Mouse (Mus musculus): ENCODE measurements at regions not wholly inside any gene's neighbourhood (a gene's known extent, or its start where the extent isn't known, plus 50 kb on each side); places are given as distances from the start of the nearest gene placed in this dataset.

DNA sequence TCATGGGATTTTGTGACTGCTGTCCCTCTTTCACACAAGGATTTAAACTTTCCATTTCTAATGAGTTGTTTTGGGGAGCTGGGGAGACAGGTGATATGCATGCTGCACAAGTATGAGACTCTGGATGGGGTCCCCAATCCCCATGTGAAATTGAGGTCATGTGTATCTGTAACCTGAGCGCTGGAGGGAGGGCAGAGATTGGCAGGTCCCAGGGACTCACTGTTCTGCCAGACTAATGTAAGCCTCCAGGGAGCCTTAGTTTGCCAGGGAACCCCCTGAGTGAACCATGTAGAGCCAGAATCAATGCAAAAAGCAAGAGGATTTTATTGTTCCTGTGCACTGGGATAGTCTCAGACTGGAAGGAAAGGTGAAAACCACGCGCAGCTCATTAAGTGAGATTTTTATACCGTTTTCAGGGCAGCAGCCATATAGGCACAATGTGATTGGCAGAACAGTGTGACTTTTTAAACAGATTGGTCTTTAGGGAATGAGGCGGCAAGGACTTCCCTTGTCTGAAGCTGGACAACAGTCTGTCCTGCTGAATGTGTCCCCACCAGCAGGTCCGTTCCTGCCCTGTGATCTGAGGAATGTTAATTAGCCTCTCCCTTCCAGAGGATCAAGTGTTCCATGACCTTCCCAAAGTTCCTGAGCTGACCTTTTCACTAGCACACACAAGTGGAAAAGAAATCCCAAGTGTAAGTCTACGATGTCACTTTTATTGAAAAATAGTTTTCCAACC lies 59.9 kb upstream of the Oxgr1 start:
- no peaks in the 10 kb centered on the region for H3K9me3 ChIP-seq
- no peak overlapping the region for H3K4me3 ChIP-seq
- 29% methylated on average over 7 of the region's 7 CpGs for WGBS
- no peaks in the 10 kb centered on the region for H3K27me3 ChIP-seq
- H3K4me1 ChIP-seq = peaks cover 4% of the 10 kb centered on the region; the same call in 1 of the 2 replicates
- no peaks in the 10 kb centered on the region for H3K36me3 ChIP-seq
- no peak overlapping the region for H3K27ac ChIP-seq (replicated peaks)
- ATAC-seq (replicated peaks) = no peak
- H3K4me2 ChIP-seq (replicated peaks) = no peak overlapping the region
- H3K9ac ChIP-seq (replicated peaks) = no peak overlapping the region

DNA sequence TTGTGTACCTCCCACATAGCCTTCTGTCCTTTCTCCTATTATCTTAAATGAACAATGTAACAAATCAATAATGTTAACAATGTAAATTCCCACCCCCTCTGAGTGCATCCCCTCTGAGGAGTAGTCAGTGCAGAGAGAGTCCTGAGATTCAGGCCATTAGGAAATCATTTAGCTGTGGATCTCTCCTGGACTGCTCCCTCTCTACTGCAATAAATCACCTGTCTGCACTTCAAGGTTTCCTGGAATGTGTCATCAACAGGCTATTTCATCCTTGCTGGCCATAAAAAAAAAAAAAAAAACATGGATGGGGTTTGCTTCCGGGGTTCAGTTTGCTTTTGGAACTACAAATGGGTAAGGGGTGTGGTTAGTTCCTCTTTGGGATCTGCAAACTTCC lies 60.5 kb upstream of the Oxgr1 start:
- Histone ChIP-seq H3K27me3 (no peaks in the 10 kb centered on the region), H3K27ac (replicated peaks) (no peak overlapping the region), H3K9ac (replicated peaks) (no peak overlapping the region), H3K4me2 (replicated peaks) (no peak overlapping the region), H3K9me3 (no peaks in the 10 kb centered on the region), H3K36me3 (no peaks in the 10 kb centered on the region), H3K4me3 (no peak overlapping the region), H3K4me1 (peaks cover 4% of the 10 kb centered on the region; the same call in 1 of the 2 replicates)
- WGBS = 64% methylated on average over 1 of the region's 1 CpGs
- no peak for ATAC-seq (replicated peaks)

DNA sequence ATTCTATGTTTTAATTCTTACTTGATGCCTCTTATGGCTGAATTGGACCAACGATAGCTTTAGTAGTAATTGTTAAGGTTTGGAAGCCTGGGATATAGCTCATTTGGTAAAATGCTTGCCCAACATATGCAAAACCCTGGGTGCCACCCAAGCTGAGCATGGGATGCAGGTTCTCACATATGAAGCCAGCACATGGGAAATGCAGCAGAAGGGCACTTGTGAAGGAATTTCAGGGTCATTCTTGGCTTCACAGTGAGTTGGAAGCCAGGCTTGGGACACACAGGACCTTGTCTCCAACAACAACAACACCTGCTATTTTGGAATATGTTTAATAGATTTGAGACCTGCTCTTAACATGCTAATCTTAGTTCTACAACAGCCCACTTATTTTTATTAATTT lies 67.6 kb upstream of the Oxgr1 start:
- H3K4me2 ChIP-seq (replicated peaks) = no peak overlapping the region
- no peak for ATAC-seq (replicated peaks)
- H3K27ac ChIP-seq (replicated peaks) = no peak overlapping the region
- H3K4me1 ChIP-seq = no peaks in the 10 kb centered on the region
- no peaks in the 10 kb centered on the region for H3K27me3 ChIP-seq
- WGBS = 83% methylated on average over 1 of the region's 1 CpGs
- H3K9ac ChIP-seq (replicated peaks) = no peak overlapping the region
- no peak overlapping the region for H3K4me3 ChIP-seq
- H3K36me3 ChIP-seq = no peaks in the 10 kb centered on the region
- H3K9me3 ChIP-seq = no peaks in the 10 kb centered on the region

DNA sequence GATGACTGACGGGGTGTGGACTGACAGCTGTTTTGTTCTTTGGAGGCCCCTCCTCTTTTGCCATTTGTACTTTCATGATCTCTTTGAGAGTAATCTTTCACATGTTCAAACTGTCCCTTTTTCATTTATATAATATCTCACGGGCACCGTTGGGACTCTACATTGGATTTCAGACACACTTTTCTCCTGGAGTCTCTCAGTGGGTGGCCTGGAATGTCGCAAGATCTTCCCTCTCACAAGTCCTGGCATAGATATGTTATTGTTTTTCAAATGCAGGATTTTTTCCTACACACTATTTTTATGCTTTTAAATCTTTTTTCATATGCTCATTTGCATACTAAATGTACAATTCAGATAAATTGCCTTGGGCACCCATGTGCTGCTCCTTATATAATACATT lies 71.1 kb upstream of the Oxgr1 start:
- H3K9ac ChIP-seq (replicated peaks) = no peak overlapping the region
- H3K27ac ChIP-seq (replicated peaks) = no peak overlapping the region
- H3K27me3 ChIP-seq = no peaks in the 10 kb centered on the region
- 83% methylated on average over 4 of the region's 4 CpGs for WGBS
- no peaks in the 10 kb centered on the region for H3K36me3 ChIP-seq
- no peak for ATAC-seq (replicated peaks)
- H3K4me3 ChIP-seq = no peak overlapping the region
- H3K9me3 ChIP-seq = no peaks in the 10 kb centered on the region
- H3K4me1 ChIP-seq = no peaks in the 10 kb centered on the region
- H3K4me2 ChIP-seq (replicated peaks) = no peak overlapping the region

- Histone ChIP-seq H3K9ac (replicated peaks) (no peak overlapping the region), H3K4me1 (no peaks in the 10 kb centered on the region), H3K4me3 (no peak overlapping the region), H3K27ac (replicated peaks) (no peak overlapping the region), H3K4me2 (replicated peaks) (no peak overlapping the region), H3K27me3 (no peaks in the 10 kb centered on the region), H3K36me3 (no peaks in the 10 kb centered on the region), H3K9me3 (no peaks in the 10 kb centered on the region)
- WGBS = 92% methylated on average over 7 of the region's 7 CpGs
- no peak for ATAC-seq (replicated peaks)
Measured at GRCm38 (mm10) chr14:120118582-120118981, 76.3 kb upstream of the Oxgr1 start.

GRCm38 (mm10) chr14:120119094-120119501 lies 76.9 kb upstream of the Oxgr1 start:
- Histone ChIP-seq H3K4me2 (replicated peaks) (no peak overlapping the region), H3K36me3 (no peaks in the 10 kb centered on the region), H3K4me3 (no peak overlapping the region), H3K27ac (replicated peaks) (no peak overlapping the region), H3K9me3 (no peaks in the 10 kb centered on the region), H3K27me3 (no peaks in the 10 kb centered on the region), H3K9ac (replicated peaks) (no peak overlapping the region), H3K4me1 (no peaks in the 10 kb centered on the region)
- 81% methylated on average over 5 of the region's 5 CpGs for WGBS
- no peak for ATAC-seq (replicated peaks)

DNA sequence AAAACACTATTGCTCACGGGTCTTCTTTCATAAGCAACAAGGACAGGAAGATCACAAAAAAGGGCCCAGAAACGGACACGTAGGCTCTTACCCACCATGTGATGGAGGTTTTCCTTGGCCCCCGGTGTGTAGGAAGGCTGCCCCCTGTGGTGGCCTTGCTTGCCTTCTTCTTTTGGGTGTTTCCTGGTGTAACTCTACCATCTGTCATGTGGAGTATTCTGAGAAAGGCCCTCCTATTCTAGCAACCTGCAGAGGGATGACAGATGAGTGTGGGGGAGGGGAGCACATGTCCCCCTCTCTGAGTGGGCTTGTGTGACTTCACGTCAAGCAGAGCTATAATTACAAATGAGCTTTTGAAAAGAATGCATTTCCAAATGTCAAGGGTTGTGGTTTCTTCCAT lies 77.3 kb upstream of the Oxgr1 start:
- H3K4me1 ChIP-seq = no peaks in the 10 kb centered on the region
- 67% methylated on average over 5 of the region's 5 CpGs for WGBS
- H3K27me3 ChIP-seq = no peaks in the 10 kb centered on the region
- H3K9ac ChIP-seq (replicated peaks) = no peak overlapping the region
- no peak overlapping the region for H3K27ac ChIP-seq (replicated peaks)
- no peak overlapping the region for H3K4me3 ChIP-seq
- no peak overlapping the region for H3K4me2 ChIP-seq (replicated peaks)
- ATAC-seq (replicated peaks) = no peak
- no peaks in the 10 kb centered on the region for H3K36me3 ChIP-seq
- H3K9me3 ChIP-seq = no peaks in the 10 kb centered on the region

GRCm38 (mm10) chr14:120120261-120120660 lies 78.0 kb upstream of the Oxgr1 start:
- Histone ChIP-seq H3K9me3 (0 out of 2 replicates have a peak, but pooled peaks cover 2% of the 10 kb centered on the region), H3K4me3 (no peak overlapping the region), H3K9ac (replicated peaks) (no peak overlapping the region), H3K4me2 (replicated peaks) (no peak overlapping the region), H3K4me1 (no peaks in the 10 kb centered on the region), H3K27ac (replicated peaks) (no peak overlapping the region), H3K27me3 (no peaks in the 10 kb centered on the region), H3K36me3 (no peaks in the 10 kb centered on the region)
- 86% methylated on average over 5 of the region's 5 CpGs for WGBS
- no peak for ATAC-seq (replicated peaks)

GRCm38 (mm10) chr14:120125315-120125714 lies 83.1 kb upstream of the Oxgr1 start:
- Histone ChIP-seq H3K36me3 (no peaks in the 10 kb centered on the region), H3K4me1 (no peaks in the 10 kb centered on the region), H3K4me3 (no peak overlapping the region), H3K9ac (replicated peaks) (no peak overlapping the region), H3K4me2 (replicated peaks) (no peak overlapping the region), H3K27me3 (no peaks in the 10 kb centered on the region), H3K27ac (replicated peaks) (no peak overlapping the region), H3K9me3 (0 out of 2 replicates have a peak, but pooled peaks cover 3% of the 10 kb centered on the region)
- WGBS = 89% methylated on average over 5 of the region's 5 CpGs
- ATAC-seq (replicated peaks) = no peak

- Histone ChIP-seq H3K36me3 (no peaks in the 10 kb centered on the region), H3K4me2 (replicated peaks) (no peak overlapping the region), H3K27ac (replicated peaks) (no peak overlapping the region), H3K4me1 (no peaks in the 10 kb centered on the region), H3K9ac (replicated peaks) (no peak overlapping the region), H3K9me3 (0 out of 2 replicates have a peak, but pooled peaks cover 3% of the 10 kb centered on the region), H3K27me3 (no peaks in the 10 kb centered on the region), H3K4me3 (no peak overlapping the region)
- no peak for ATAC-seq (replicated peaks)
- WGBS = 85% methylated on average over 5 of the region's 5 CpGs
Measured at GRCm38 (mm10) chr14:120127481-120127880, 85.2 kb upstream of the Oxgr1 start.

DNA sequence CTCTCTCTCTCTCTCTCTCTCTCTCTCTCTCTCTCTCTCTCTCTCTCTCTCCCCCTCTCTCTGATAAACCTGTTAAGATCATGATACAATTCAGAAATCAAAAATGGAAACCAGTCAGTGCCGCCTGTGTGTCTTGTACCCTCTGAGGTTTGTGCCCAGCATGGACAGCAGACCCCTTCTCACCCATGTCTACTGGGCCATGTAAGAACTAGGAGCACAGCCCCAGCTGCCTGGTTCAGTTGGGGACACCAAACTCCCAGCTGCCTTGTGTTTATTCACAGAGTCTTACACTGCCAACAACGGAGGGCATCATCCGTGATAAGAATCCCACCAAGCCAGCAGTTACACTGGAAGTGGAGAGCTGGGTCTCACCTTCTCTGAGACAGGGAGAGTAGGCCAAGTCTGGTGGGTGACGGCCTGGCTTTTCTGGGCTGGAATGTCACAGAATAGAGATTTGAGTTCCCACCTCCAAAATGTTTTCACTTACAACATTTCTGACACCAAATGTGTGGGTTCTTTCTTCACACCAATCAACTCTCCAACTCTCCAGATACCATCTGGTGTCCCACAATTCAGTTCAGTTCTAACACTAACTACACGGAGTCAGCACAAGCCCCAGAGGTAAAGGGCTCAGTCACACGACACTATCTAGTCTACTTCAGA lies 92.2 kb upstream of the Oxgr1 start:
- no peak overlapping the region for H3K4me3 ChIP-seq
- H3K4me2 ChIP-seq (replicated peaks) = no peak overlapping the region
- no peak for ATAC-seq (replicated peaks)
- 73% methylated on average over 6 of the region's 6 CpGs for WGBS
- no peak overlapping the region for H3K9ac ChIP-seq (replicated peaks)
- no peaks in the 10 kb centered on the region for H3K9me3 ChIP-seq
- H3K27me3 ChIP-seq = no peaks in the 10 kb centered on the region
- H3K27ac ChIP-seq (replicated peaks) = no peak overlapping the region
- peaks cover 13% of the 10 kb centered on the region for H3K4me1 ChIP-seq
- no peaks in the 10 kb centered on the region for H3K36me3 ChIP-seq

- Histone ChIP-seq H3K9me3 (no peaks in the 10 kb centered on the region), H3K27ac (replicated peaks) (no peak overlapping the region), H3K9ac (replicated peaks) (no peak overlapping the region), H3K4me2 (replicated peaks) (no peak overlapping the region), H3K36me3 (no peaks in the 10 kb centered on the region), H3K4me3 (no peak overlapping the region), H3K27me3 (no peaks in the 10 kb centered on the region), H3K4me1 (peaks cover 13% of the 10 kb centered on the region)
- ATAC-seq (replicated peaks) = no peak
- WGBS = 61% methylated on average over 5 of the region's 5 CpGs
Measured at GRCm38 (mm10) chr14:120135198-120135597, 93.0 kb upstream of the Oxgr1 start.

DNA sequence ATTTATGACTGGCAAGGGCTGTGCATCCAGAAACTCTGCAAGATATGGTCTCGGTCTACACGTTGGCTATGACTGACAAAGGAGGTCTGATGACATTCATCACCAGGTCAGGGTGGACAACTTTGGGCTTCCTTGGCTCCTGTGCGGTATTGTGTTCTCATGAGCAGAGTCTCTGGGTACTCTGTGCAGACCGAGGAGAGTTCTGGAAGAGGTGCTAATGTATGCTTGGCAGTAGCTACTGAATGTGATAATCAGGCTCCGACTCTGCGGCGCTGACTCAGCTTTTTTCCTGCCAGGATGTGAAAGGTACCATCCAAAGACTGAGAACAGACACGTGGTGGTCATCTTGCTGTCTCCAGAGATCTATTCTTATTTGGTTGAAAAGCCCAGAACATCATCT lies 94.5 kb upstream of the Oxgr1 start:
- H3K36me3 ChIP-seq = no peaks in the 10 kb centered on the region
- H3K4me3 ChIP-seq = no peak overlapping the region
- H3K27me3 ChIP-seq = no peaks in the 10 kb centered on the region
- H3K27ac ChIP-seq (replicated peaks) = no peak overlapping the region
- H3K4me1 ChIP-seq = peaks cover 21% of the 10 kb centered on the region
- 68% methylated on average over 8 of the region's 8 CpGs for WGBS
- ATAC-seq (replicated peaks) = no peak
- no peaks in the 10 kb centered on the region for H3K9me3 ChIP-seq
- H3K4me2 ChIP-seq (replicated peaks) = no peak overlapping the region
- no peak overlapping the region for H3K9ac ChIP-seq (replicated peaks)
